Mouse (Mus musculus) ES-Bruce4 (cell line): ENCODE measurements around the gene Fam89b.

Experiments used
- CTCF ChIP-seq: IDR thresholded peaks from one replicate; pipeline ENCODE4 v1.8.1; 2011; ENCODE audit warnings: low read depth, low read length
- EP300 ChIP-seq: IDR thresholded peaks from 2 replicates; pipeline ENCODE4 v1.6.1; 2011; ENCODE audit warnings: low read depth, low read length; ENCODE audit not compliant: insufficient read depth
- POLR2A ChIP-seq: IDR thresholded peaks from one replicate; pipeline ENCODE4 v1.8.1; 2011; ENCODE audit warnings: low read length; ENCODE audit not compliant: insufficient read depth

DNA sequence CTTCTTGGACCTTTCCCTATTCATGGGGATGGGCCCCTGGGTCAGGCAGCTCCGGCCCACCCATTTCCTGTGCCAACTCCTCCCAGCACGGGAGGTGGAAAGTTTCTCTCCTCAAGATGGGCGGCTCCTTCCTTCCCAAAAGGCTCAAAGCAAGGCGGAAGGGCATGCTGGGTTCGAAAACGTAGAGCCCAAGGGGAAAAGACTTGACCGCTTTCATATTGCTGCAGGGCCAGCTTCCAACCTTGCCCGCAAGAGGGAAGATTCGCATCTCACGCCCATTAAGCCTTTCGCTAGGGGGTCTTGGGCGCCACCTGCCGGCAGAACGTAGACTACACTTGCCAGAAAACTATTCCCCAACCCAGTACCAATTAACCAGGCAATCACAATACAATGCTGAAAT is 1.8 kb downstream of the Fam89b start:
- TF ChIP-seq CTCF (peak; percentile 97), EP300 (peak; percentile 56; the same call in 1 of the 2 replicates), POLR2A (no peak)
